In the genomic region with DNA sequence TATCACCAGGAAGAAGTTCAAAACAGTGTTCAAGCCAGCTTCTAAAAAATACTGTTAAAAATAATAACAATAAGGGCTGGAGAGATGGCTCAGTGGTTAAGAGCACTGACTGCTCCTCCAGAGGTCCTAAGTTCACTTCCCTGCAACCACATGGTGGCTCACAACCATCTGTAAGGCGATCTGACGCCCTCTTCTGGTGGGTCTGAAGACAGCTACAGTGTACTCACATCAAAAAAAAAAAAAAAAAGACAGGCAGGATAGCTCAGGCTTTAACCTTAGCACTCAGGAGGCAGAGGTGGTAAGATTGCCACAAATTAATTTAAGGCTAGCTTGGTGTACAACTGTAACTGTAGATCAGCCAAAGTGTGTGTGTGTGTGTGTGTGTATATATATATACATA, we compare ENCODE assay signal across 9 mouse cellular contexts. TPM values are rescaled to one million over a fixed set of nuclear protein-coding genes. Genes with fewer than 3 reads are reported as not detected.
A peak's percentile ranks its signal among the peaks of the same experiment; 100 is the strongest.
DNase-seq lines count a peak whose midpoint lies in the region; ATAC-seq and TF ChIP-seq lines count a peak whose summit lies in the region.
"Had no signal": no experiment of that assay in that cellular context is flagged by ENCODE, and none has a peak within 500 bp of the region (broad histone marks: within the 10 kb centered on the region; RNA-seq: fewer than 3 reads in every experiment).

No protein-coding gene starts in this region.

- peak; percentile 37 for DNase-seq in adrenal gland, adult 2 months
- DNase-seq in adrenal gland, adult 8-10 months = no peak
- DNase-seq in liver, adult 2 months (ENCODE audit: extremely low read depth, low read depth, low spot score) = peak; percentile 72
- DNase-seq in embryo, embryonic 9.5 days (ENCODE audit: extremely low spot score) = peak; percentile 17
- peak; percentile 54 to 74 for DNase-seq in natural killer cell, adult 2 months (ENCODE audit: low spot score in 2 of 2)
- DNase-seq in layer of hippocampus, postnatal 14 days (ENCODE audit: low spot score in 2 of 2) = no peak
- no peak for DNase-seq in MN1 (ENCODE audit: low spot score)

- no peak overlapping the region for H3K9ac ChIP-seq in liver, adult 2 months (ENCODE audit: low read depth, low read length)
- H3K9ac ChIP-seq in liver, embryonic 12.5 days = no peak overlapping the region

- no peaks in the 10 kb centered on the region for H3K9me3 ChIP-seq in liver, embryonic 12.5 days (replicated peaks)
- H3K9me3 ChIP-seq: G1E had no signal

- no peak overlapping the region for H3K4me3 ChIP-seq in liver, adult 2 months (ENCODE audit: insufficient read depth, low read depth, low read length)
- no peak overlapping the region for H3K4me3 ChIP-seq in liver, embryonic 12.5 days

- H3K27me3 ChIP-seq in liver, adult 2 months (ENCODE audit: control insufficient read depth, insufficient read depth, low read length) = no peaks in the 10 kb centered on the region
- H3K27me3 ChIP-seq in liver, embryonic 12.5 days (replicated peaks) = no peaks in the 10 kb centered on the region

- ATAC-seq in liver, embryonic 12.5 days = no peak

- peak; percentile 35; the same call in 1 of the 2 replicates for TF ChIP-seq CTCF in liver, adult 2 months (IDR thresholded peaks at IDR 0.05; ENCODE audit: low read depth, low read length)

- no peak for TF ChIP-seq POLR2A in liver, adult 2 months (IDR thresholded peaks at IDR 0.05; ENCODE audit: extremely low read depth, insufficient read depth, low read length)

- WGBS in liver, adult 2 months = 4% methylated on average over 2 of the region's 2 CpGs
- 2% methylated on average over 2 of the region's 2 CpGs for WGBS in liver, embryonic 12.5 days (ENCODE audit: insufficient replicate concordance)

- no peak overlapping the region for H3K4me2 ChIP-seq in liver, embryonic 12.5 days

- no peaks in the 10 kb centered on the region for H3K36me3 ChIP-seq in liver, adult 2 months (ENCODE audit: control insufficient read depth, insufficient read depth, low read length)
- H3K36me3 ChIP-seq in liver, embryonic 12.5 days = no peaks in the 10 kb centered on the region

- H3K27ac ChIP-seq in liver, adult 2 months (replicated peaks; ENCODE audit: insufficient read depth, low read depth, low read length) = no peak overlapping the region
- no peak overlapping the region for H3K27ac ChIP-seq in liver, embryonic 12.5 days

- H3K79me2 ChIP-seq in liver, adult 2 months (ENCODE audit: control insufficient read depth, insufficient read depth, low read length) = peaks cover 12% of the 10 kb centered on the region; the same call in 1 of the 2 replicates

- peaks cover 11% of the 10 kb centered on the region for H3K4me1 ChIP-seq in liver, adult 2 months (ENCODE audit: control insufficient read depth, insufficient read depth, low read length)
- H3K4me1 ChIP-seq in liver, embryonic 12.5 days = peaks cover 40% of the 10 kb centered on the region

RNA-seq across cellular contexts. Expression of gene Gm20503, which starts 2.4 kb away (rescaled TPM):
- total RNA-seq in adrenal gland, adult 2 months (2021) = 1 to 10 TPM in 1 of 2 experiments, not detected in 1; 2.9 TPM
- polyA plus RNA-seq in adrenal gland, adult 2 months (2012; rRNA removed) = not detected in 2 replicates
- 1 to 10 TPM in 3 of 4 experiments, not detected in 1; 2.7 to 8.3 (median 6.3) TPM for total RNA-seq in adrenal gland, adult 8-10 months (2022)
- total RNA-seq in liver, adult 2 months (2014; rRNA removed) = 0.60 TPM in 1 of 2 replicates, not detected in the other
- polyA plus RNA-seq in liver, adult 2 months (2012; rRNA removed) = not detected in 2 replicates
- polyA plus RNA-seq in liver, embryonic 12.5 days (2016; fragmentation: Nextera tagmentation; extraction: Ambion mirVana) = 11.4 and 12.4 TPM in 2 replicates
- total RNA-seq in layer of hippocampus, postnatal 14 days (2021) = 1 to 10 TPM in 1 of 2 experiments, not detected in 1; 2.8 TPM
- total RNA-seq: G1E had no signal
- polyA plus RNA-seq: G1E had no signal

RNA-seq across cellular contexts. Expression of gene Dnajc25, which starts 5.8 kb away (rescaled TPM):
- total RNA-seq in adrenal gland, adult 2 months (2021) = 10 to 100 TPM; 16.8 to 20.5 TPM
- polyA plus RNA-seq in adrenal gland, adult 2 months (2012; rRNA removed) = 6.9 and 7.3 TPM in 2 replicates
- 10 to 100 TPM; 13.1 to 19.6 (median 15.3) TPM for total RNA-seq in adrenal gland, adult 8-10 months (2022)
- 10.8 and 11.8 TPM in 2 replicates for total RNA-seq in liver, adult 2 months (2014; rRNA removed)
- polyA plus RNA-seq in liver, adult 2 months (2012; rRNA removed) = 7.5 and 7.9 TPM in 2 replicates
- polyA plus RNA-seq in liver, embryonic 12.5 days (2016; fragmentation: Nextera tagmentation; extraction: Ambion mirVana) = 8.2 and 9.2 TPM in 2 replicates
- total RNA-seq in layer of hippocampus, postnatal 14 days (2021) = 1 to 10 TPM; 5.8 to 6.3 TPM

RNA-seq across cellular contexts. Expression of gene Ptgr1, which starts 13.7 kb away (rescaled TPM):
- total RNA-seq in adrenal gland, adult 2 months (2021) = 10 to 100 TPM; 12.1 to 26.9 TPM
- 2.0 and 2.4 TPM in 2 replicates for polyA plus RNA-seq in adrenal gland, adult 2 months (2012; rRNA removed)
- 10 to 100 TPM; 18.0 to 54.4 (median 29.9) TPM for total RNA-seq in adrenal gland, adult 8-10 months (2022)
- total RNA-seq in liver, adult 2 months (2014; rRNA removed) = 3.2 and 4.1 TPM in 2 replicates
- polyA plus RNA-seq in liver, adult 2 months (2012; rRNA removed) = 0.76 and 1.4 TPM in 2 replicates
- 14.1 and 15.0 TPM in 2 replicates for polyA plus RNA-seq in liver, embryonic 12.5 days (2016; fragmentation: Nextera tagmentation; extraction: Ambion mirVana)
- 1 to 10 TPM; 3.7 to 3.8 TPM for total RNA-seq in layer of hippocampus, postnatal 14 days (2021)

RNA-seq across cellular contexts. Expression of gene Gng10, which starts 34.3 kb away (rescaled TPM):
- total RNA-seq in adrenal gland, adult 2 months (2021) = 10 to 100 TPM; 25.1 to 38.3 TPM
- 21.4 and 27.8 TPM in 2 replicates for polyA plus RNA-seq in adrenal gland, adult 2 months (2012; rRNA removed)
- 10 to 100 TPM; 22.4 to 39.2 (median 34.3) TPM for total RNA-seq in adrenal gland, adult 8-10 months (2022)
- total RNA-seq in liver, adult 2 months (2014; rRNA removed) = 10.1 and 14.7 TPM in 2 replicates
- polyA plus RNA-seq in liver, adult 2 months (2012; rRNA removed) = 5.5 and 6.0 TPM in 2 replicates
- 38.8 and 39.0 TPM in 2 replicates for polyA plus RNA-seq in liver, embryonic 12.5 days (2016; fragmentation: Nextera tagmentation; extraction: Ambion mirVana)
- total RNA-seq in layer of hippocampus, postnatal 14 days (2021) = 100 to 1,000 TPM; 109 to 110 TPM

RNA-seq across cellular contexts. Expression of gene Zkscan16, which starts 57.2 kb away (rescaled TPM):
- 1 to 10 TPM; 3.1 to 3.5 TPM for total RNA-seq in adrenal gland, adult 2 months (2021)
- polyA plus RNA-seq in adrenal gland, adult 2 months (2012; rRNA removed) = 0.17 TPM in 1 of 2 replicates, not detected in the other
- 10 to 100 TPM in 2 of 4 experiments, 1 to 10 TPM in 2; 4.3 to 11.6 (median 8.5) TPM for total RNA-seq in adrenal gland, adult 8-10 months (2022)
- total RNA-seq in liver, adult 2 months (2014; rRNA removed) = not detected in 2 replicates
- polyA plus RNA-seq in liver, adult 2 months (2012; rRNA removed) = not detected in 2 replicates
- polyA plus RNA-seq in liver, embryonic 12.5 days (2016; fragmentation: Nextera tagmentation; extraction: Ambion mirVana) = 0.12 and 0.14 TPM in 2 replicates
- 10 to 100 TPM; 30.5 to 33.1 TPM for total RNA-seq in layer of hippocampus, postnatal 14 days (2021)
- polyA plus RNA-seq: G1E had no signal

Comparison
In these comparisons a context has a peak if more than half of its experiments do, and no peak if none do; other contexts are left out.
1. DNase-seq: peak in adrenal gland, adult 2 months (single experiment), liver, adult 2 months (single experiment), embryo, embryonic 9.5 days (single experiment) and natural killer cell, adult 2 months (2 of 2); none in adrenal gland, adult 8-10 months (single experiment), layer of hippocampus, postnatal 14 days (0 of 2) and MN1 (single experiment).